Mouse (Mus musculus): ENCODE data around the gene Sdcbp2.
A peak's percentile ranks its signal among the peaks of the same experiment; 100 is the strongest.
"Not testable (repeated sequence)": the region's sequence is repeated elsewhere in the genome, so short reads cannot be mapped to it uniquely, and the experiment has no call there.

Gene Sdcbp2

DNA sequence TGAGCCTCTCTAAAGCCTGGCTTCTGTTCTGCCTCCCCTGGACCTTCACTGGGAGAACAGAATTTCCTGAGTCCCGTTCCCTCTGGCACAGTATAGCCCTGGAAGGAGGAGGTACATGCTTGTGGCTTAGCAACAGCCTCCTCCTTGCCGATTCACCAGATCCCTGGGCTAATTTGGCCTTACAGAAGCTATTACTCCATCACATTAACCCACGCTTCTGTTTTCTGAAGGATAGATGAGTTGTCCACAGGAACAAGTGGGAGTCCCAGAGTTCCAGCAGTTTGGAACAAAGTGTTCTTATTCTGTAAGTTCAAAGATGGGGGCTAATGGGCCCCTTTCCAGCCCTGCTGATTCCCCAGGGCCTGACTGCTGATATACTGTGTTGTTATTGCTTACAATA lies 1.2 kb downstream of the Sdcbp2 start:
- no peak for DNase-seq

DNA sequence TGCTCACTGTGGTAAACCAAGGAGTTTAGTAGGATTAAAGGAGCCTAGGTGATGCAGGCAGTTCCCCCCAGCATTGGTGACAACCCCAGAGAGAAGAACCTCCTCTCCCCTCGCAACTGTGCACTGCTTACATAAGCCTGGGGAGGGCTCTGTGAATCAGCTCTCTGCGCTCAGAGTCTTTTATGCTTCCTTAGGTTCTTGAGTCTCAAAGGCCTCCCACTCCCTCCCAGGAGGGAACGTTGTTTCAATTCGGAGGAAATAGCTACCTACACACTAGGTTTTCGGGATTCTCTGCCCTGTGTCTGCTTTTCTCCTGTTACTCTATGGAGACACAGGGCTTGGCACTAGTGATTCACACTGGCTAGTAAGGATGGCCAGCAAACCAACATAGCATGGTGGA lies 2.2 kb downstream of the Sdcbp2 start:
- no peak for DNase-seq

DNA sequence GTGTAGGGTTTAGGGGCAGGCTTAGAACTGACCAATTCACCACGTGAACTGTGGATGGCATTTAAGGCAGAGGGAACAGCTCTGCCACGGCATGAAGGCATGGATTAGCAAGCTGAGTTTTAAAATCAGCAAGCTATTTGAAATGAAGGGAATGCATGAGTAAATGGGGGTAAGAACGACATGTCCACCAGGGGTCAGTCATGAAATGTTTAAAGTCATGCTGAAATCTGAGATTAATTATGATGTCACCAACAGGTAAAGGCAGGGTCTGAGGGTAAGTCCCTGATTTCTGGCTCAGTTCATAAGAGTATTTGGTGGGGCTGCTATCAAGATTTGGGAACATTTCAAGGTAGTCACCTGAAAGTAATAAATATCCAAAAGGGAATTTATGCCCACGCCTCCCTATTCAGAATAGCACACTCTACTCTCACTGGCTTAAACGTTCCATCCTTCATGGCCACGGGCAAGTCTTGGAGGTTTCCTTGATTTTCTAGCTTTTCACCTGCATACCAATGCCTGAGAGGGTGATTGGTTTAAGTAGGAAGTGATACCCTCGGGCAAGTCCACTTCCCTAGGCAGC lies 2.8 kb downstream of the Sdcbp2 start:
- DNase-seq = no peak

DNA sequence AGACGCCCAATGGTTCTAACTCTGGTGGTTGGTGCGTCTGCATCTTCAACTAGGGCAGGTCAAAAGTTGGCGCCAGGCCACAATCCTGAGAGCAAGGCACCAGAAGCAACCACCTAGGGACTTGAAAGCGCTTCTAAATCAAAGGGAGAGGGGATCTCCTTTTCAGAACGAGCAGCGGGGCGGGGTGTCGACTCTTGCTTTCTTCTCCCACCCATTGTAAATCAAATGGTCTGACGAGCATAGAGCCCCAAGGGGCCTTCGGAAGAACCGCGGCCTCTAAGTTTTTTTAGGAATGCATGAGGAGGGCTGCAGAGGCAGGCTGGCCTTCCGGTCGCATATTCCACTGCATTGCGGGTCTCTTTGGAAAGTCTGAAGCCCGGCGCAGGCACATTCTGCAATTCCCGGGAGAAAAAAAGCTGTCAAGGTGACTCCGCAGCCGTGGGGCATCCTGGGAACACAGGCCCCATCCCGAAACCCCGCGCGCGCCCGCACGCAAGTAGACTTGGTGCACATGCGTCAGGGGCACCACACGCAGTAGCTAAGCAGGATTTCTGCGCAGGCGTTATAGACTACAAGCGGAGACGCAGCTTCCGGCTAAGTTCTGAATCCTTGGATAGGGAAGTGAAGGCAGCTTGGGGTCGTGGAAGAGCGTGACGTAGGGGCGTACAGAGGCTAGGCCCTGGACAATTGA lies 3.4 kb downstream of the Sdcbp2 start:
- peak; percentile 62 to 66 for DNase-seq

DNA sequence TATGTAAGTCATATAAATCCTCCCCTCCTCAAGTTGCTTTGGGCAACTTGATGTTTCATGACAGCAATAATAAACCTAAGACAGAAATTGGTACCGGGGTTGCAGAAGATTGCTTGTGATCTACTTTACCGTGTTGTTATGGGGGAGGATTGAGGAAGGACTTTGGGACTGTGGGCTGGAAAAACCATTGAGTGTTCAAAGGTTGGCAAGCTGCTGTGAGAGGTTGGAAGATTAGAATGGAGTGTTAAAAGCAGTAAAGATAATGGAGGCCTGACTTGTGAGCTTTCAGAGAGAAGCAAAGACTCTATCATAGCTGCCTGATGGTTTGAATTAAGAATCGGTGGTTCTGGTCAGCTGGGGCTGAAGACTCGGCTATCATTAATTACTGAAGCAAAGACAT lies 6.8 kb downstream of the Sdcbp2 start:
- no peak for DNase-seq

DNA sequence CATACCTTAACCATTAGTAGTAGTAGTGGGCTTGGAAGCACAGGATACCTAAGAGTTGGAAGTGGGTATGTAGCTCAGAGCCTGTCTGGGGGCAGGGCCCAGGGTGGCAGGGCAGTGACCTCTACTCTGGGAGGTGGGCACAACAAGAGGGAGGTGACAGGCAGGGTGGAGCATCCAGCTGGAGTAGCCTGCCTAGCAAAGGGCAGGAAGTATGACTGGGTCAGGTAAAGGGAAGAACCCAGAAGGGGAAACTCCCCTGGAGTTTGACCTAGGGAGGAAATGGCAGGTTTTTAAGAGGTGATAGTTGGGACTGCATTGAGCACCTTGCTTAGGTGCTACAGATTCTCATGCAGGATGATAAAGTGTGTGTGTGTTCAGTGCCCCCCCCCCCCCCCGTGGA lies 8.5 kb downstream of the Sdcbp2 start:
- no peak for DNase-seq

DNA sequence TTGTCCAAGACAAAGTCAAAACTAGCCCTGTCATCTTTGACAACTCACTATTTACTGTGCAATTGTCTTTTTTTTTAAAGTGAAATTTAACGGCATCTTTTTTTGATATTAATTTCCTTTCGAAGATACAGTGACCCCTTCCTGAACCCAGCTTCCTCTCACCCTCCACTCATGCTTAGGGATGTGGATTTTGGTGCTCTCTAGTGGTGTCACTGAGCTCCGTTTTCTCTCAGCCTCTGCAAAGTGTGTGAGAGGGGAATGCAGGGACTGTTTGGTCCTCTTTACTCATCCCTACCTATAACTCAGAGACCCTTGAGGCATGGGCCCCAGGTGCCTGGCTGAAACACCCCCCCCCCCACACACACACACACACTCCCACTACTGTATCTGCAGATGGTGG lies 13.5 kb downstream of the Sdcbp2 start:
- no peak for DNase-seq

DNA sequence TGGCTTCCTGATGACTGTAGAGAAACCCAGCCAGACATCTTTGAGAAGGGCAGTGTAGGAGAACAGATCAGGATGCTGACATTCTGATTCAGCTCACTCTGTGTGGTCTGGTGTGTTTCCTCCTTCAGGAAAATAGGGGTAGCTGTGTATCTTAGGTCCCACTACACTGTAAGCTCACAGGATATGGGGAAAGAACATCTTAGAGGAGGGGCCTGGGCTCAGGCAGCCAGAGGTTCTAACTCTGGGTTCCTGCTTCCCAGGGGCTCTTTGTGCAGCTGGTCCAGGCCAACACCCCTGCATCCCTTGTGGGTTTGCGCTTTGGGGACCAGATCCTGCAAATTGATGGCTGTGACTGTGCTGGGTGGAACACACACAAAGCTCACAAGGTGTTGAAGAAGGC lies 14.4 kb downstream of the Sdcbp2 start:
- no peak for DNase-seq

DNA sequence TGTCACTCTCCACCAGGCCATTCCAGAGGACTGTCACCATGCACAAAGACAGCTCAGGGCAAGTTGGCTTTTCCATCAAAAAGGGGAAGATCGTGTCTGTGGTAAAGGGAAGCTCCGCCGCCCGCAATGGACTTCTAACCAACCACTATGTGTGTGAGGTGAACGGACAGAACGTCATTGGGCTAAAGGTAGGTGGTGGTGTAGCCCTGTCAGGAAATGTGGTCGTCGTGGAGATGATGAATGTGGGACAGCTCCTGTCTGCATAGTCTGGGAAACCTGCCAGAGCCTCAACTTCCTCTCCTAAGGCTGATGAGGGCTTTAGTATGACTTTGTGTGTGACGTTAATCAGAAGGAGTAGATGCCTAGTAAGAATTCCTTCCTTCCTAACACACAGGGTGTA lies 14.9 kb downstream of the Sdcbp2 start:
- DNase-seq = no peak

DNA sequence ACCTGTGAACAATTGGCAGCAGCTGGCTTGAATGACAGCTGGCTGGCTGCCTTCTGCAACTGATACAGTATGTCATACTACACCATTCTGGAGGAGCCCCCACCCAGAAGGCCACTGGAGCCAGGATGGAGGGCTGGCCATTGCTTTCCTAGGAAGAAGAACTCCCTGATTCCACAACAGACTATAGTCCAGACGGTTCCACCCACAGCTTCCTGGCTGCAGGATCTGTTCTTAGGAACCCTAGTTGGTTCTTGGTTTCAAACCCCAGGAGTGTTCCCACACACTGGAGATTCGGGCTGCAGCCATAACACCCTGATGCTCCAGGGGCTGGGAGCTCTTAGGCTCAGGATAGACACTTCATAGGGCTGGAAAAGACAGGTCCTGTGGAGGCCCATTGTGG lies 25.6 kb downstream of the Sdcbp2 start:
- no peak for DNase-seq

DNA sequence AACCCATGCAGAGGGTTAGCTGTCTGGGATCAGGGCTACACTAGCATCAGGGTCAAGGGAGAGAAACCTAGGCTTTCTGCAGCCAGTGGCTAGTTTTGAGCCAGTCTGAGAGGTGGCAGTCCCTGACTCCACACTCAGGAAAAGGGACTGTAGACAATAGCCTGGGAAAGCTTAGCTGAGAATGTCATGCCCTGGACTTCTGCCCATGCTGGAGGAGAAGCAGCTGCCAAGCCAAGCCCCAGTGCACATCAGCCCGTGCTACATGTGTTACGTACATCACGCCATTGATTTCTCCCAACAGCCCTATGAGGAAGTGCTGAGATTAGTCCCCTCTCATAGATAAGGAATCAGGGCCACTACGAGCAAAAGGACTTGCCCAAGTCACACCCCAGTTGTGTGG lies 29.7 kb downstream of the Sdcbp2 start:
- DNase-seq = no peak

DNA sequence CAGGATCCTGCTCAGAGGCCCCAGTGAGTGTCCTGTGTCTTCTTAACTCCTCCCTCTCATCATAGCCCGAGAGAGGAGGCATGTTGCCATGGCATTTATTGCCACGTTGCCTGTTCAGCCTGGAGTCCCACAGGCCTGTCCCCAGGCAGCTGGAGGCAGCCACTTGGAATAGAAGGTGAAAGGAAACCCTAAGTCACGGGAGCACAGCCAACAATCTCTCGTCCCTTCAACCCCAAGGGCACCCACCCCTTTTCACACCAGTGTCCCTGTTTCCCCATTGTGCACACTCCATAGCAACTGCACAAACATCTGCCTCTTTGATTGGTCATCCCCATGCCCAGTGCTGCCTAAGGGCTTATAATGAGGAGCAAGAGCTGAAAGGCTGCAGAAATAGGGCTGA lies 31.2 kb downstream of the Sdcbp2 start:
- DNase-seq = no peak

DNA sequence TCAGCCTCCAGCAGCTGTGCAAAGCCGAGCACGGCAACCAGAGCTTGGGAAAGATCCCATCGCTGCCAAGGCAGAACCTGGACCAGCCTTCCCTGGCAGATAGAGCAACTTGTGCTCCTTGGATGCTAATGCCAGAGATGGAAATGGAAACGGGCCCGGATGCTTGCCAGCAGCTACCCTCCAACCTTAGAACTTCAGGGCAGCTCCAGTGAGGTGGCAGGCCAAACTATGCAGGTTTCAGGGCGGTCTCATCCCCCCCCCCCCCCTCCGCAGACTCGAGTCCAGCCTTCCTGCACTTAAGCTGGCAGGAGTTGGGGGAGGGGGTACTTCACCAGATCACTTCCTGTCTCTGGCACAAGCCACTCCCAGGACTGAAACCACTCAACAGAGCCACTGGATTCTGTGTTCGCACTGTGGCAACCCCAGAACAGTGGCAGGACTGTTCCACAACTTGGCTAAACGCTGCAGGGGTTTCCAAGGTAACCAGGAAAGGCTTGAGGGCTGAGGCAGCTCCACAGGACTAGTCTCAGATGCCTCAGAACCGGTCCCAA lies 33.1 kb downstream of the Sdcbp2 start:
- peak in 1 of 2 experiments; percentile 19 for DNase-seq

DNA sequence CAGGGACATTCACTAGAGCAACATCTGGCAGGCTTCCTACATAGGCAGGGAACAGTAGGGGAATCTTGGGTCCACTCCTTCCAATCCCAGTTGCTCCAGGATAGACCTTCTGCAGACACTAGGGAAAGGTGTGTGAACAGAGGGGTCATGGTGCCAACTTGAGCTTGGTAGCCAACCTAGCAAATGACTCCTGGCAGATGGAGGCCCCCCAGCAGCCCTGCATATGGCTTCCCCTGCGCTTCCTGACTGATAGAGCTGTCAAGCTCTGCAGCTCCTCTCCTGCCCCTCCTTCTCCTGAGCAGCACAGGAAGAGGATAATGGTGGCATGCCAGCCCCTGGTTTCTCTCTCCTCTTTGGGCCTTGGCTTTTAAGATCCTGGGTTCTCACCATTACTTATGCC lies 36.0 kb downstream of the Sdcbp2 start:
- DNase-seq = no peak

DNA sequence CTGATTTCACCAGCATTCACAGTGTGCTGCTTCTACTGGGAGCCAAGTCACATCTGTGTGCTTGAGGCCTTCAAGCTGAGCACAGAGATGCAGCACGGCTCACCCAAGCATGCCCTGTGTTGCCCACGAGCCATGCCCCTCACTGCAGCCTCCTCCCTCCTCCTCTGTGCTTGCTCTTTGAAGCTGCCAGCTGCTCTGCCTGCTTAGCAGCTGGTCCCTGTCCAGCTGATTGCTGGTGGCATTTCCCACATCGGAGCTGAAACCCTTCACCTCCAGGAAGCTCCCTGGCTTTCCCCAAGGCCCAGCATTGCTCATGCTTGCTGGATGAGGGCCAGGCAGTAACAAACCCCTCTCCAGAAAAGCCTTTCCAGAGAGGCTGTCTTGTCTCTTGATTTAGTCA lies 37.6 kb downstream of the Sdcbp2 start:
- DNase-seq = no peak

DNA sequence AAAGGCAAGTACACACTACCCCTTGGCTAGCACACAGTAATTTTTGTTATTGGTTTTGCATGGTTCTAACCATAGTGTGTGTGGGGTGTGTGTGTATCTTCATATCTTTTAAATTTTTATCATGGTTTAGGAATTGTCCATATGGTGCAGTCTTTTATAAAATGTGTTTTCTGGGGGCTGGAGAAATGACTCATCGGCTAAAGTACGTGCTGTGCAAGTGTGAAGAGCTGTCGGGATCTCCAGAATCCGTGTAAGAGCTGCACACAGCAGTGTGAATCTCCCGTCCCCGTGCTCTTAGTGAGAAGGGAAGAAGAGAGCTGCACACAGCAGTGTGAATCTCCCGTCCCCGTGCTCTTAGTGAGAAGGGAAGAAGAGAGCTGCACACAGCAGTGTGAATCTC lies 43.4 kb downstream of the Sdcbp2 start:
- not testable (repeated sequence) for DNase-seq

DNA sequence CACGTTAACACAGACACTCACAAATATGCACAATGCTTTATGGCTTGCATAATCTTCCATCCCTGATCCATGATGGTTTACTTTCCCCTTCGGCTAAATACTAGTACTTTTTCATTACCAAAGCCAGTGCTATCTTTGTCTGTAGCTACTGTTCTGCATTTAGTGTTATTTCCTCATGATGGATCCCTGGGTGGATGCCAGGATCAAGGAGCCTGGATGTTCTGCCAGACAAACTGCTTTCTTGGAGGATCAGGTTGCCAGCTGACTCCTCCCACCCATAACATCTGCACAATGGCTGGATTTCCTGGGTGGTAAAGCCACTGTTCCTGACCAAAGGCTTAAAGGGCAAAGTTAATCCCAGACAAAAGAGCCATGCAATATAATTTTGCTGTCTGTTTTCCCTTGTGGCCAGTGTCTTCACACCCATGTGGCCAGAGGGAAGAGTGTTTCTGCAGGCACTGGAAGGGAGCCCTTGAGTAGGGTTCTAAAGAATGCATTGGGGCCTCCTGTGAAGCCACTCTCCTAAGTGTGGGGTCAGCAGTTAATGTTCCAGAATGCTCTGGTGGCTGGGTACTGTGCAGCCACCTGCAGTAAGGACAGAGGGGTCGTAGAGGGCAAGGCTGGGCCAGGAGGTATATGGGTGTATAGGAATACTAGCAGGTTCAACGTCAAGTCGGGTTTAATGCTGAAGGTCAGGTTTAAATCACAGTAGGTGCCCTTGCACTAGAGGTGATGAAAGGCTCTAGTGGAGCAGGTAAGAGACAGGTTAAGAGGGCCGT lies 44.3 kb downstream of the Sdcbp2 start:
- no peak for DNase-seq

DNA sequence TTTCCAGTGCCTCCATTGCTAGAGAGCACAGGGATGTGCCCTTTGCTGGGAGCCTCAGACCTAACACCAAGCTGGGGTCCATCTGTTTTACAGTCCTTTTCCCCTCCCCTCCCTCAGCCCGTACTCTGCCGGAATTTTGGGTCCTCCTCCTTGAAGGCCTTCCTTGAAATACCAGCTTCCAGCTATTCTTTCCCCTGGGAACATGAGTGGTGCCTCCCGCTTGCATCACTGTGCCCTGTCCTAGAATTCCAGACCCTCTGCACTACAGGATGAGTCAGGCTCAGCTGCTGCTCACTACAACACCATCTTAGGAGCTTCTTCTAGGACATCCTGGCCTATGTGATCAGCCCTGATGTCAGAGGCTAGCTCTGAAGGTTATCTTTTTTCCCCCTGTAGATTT lies 51.4 kb downstream of the Sdcbp2 start:
- no peak for DNase-seq

DNA sequence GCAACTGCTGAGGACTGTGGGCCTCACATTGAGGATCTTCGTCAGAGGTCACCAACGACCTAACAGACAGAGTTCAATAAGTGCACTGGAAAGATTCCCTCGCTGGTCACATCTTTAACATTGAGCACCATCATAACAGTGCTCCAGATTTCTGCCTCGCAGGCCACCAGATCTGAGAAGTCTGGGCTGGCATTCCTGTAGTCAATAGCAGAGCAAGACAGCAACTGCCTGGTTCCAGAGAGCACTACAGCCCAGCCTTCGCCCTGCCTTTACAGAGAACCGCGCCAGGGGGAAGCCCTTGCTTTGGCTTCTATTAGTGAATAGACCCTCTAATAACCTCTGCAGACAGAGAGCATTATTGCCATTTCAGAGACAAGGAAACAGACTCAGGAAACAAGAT lies 53.9 kb downstream of the Sdcbp2 start:
- no peak for DNase-seq

DNA sequence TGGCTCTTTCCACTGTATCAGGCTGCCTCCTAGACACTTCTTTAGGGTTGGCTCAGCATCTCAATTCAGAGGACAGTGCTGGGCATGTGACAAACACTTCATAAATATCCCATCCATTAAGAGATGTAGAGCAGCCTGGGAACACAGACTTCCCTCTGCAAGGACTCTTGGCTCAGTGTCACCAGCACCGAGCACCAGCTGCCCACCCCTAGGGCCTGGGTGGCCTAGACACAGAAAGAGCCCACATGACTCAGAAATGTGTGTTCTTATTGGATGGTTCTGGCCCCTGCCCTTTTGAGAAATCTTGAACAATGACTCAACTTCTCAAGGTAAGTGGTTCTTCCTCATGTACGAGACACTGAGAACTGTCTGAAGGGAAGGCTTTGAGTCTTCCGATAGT lies 55.6 kb downstream of the Sdcbp2 start:
- DNase-seq = no peak

DNA sequence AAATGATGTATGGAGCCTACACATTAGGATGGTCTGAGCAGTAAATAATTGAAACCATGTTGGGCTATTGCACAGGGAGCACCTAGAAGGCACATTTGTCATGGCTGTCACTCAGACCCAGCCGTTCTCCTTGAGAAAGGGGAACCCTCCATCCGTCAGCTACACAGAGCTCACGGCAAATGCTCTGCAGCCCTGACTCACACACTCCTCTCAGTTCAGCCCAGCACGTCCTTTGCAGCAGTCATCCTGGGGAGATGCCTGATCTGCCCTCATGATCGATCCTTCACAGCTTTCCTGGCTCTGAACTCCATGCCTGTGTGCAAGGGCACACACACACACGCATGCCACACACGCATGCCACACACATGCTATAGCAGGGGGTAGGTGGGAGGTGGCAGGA lies 56.9 kb downstream of the Sdcbp2 start:
- no peak for DNase-seq

DNA sequence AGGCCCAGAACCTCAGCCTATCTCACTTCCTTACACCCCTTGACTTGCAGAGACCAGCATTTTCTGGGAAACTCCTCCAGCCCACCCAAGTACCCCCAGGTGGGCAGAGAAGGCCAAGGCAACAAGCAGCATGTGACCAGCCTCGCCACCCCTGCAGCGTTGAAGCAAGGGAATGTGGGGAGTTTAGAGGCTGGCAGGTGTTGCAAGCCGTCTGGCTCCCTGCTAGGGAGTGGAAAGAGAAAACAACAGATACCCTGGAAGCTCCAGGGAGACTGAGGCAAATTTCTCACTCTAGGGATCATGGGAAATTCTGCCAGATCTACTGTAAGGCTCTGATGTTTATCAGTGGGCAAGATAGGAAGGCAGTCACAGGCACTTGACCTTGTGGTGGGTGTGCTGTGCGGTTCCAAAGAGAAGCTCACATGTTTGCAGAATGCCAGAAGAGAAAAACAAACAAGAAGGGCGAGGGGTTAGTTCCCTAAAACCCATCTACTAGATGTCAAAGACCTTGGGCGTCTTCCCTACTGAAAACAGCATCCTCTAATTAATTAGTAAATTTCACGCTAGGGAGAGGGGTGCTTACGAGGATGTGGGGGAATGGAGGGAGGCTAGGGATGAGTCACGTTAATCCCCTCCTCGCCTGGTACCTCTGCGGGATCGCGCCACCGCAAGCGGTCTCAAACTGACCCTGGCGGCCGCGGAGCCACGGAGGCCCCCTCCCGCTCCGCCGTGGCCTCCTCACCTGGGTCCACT lies 59.2 kb downstream of the Sdcbp2 start:
- no peak for DNase-seq

DNA sequence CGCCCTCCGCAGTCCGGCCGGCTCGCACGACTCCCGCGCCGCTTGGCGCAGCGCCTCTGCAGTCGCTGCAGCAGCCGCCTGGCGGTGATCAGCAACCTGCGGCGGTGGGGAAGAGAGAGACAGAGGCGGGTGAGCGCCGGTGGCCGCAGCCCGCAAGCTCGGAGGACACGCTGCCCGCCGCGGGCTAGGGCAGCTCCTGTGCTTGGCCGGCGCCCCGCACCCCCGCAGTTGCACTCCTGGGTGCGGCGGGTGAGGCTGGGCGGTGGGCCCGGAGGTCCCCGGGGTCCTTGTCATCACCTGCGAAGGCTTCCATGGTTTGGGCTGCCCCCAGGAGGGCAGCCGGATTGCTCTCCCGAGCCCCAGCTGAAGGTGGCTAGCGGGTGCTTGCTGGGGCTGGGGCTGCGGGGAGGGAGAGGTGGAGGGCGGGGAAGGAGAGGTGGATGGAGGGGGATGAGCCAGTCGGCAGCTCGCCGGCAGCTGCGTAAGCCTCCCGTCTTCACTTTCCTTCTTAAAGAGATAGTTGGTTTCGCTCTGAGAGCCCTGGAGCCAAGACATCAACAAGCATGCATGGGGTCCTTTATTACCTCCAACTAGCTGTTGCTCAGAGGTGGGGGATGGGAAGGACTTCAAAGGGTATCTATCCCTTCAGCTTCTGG lies 59.9 kb downstream of the Sdcbp2 start, which contains the start of gene Snph:
TSS of gene Snph (minus strand) at position 435 of the 656 bp plus-strand sequence.
- peak; percentile 52 to 69 for DNase-seq
